Mouse (Mus musculus): ENCODE results near the gene Rapgef4.

GRCm38 (mm10) chr2:72015366-72015765 is 34.3 kb downstream of the Rapgef4 start:
- TF ChIP-seq CTCF (IDR thresholded peaks at IDR 0.05; ENCODE audit: borderline replicate concordance, control insufficient read depth, extremely low read depth, insufficient read depth, low read length, poor library complexity) (no peak), POLR2A (IDR thresholded peaks at IDR 0.05; ENCODE audit: control insufficient read depth, extremely low read depth, insufficient read depth, low read length, poor library complexity) (no peak)

All from thymus, adult 2 months (tissue).